Mouse (Mus musculus): Measurements from ENCODE around the gene Olfr548-ps1. TPM values are rescaled to one million over a fixed set of nuclear protein-coding genes. Genes with fewer than 3 reads are reported as not detected.

Gene Olfr548-ps1
- polyA plus RNA-seq, 1 experiment: not detected

DNA sequence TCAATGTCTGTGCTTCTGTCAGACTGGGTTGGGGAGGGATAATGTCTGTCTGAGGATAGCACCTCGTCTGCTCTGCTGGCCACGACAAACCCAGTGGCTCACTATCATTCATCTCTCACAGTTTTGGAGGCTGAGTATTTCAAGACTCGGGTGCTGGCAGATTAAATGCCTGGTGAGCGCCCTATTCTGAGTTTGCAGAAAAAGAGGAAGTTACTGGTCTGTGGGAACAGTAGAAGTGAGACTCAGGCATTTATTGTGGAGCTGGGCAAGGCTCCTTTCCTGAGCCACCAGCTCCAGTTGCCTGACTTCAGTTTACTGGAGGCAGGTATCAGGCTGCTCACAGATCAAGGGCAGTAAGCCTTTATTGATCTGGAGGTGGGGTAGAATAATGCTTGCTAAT is 26.6 kb upstream of the Olfr548-ps1 start:
- Histone ChIP-seq H3K4me3 (ENCODE audit: insufficient read depth, low read length) (no peak overlapping the region), H3K4me1 (ENCODE audit: control insufficient read depth, insufficient read depth, low read length) (no peaks in the 10 kb centered on the region; the same call in 1 of the 2 replicates), H3K27ac (ENCODE audit: insufficient read depth, low read length) (no peak overlapping the region)
- TF ChIP-seq POLR2A (IDR thresholded peaks at IDR 0.05; ENCODE audit: low read depth, low read length) (no peak), CTCF (IDR thresholded peaks at IDR 0.05; ENCODE audit: borderline replicate concordance, insufficient read depth, low read length) (no peak)

DNA sequence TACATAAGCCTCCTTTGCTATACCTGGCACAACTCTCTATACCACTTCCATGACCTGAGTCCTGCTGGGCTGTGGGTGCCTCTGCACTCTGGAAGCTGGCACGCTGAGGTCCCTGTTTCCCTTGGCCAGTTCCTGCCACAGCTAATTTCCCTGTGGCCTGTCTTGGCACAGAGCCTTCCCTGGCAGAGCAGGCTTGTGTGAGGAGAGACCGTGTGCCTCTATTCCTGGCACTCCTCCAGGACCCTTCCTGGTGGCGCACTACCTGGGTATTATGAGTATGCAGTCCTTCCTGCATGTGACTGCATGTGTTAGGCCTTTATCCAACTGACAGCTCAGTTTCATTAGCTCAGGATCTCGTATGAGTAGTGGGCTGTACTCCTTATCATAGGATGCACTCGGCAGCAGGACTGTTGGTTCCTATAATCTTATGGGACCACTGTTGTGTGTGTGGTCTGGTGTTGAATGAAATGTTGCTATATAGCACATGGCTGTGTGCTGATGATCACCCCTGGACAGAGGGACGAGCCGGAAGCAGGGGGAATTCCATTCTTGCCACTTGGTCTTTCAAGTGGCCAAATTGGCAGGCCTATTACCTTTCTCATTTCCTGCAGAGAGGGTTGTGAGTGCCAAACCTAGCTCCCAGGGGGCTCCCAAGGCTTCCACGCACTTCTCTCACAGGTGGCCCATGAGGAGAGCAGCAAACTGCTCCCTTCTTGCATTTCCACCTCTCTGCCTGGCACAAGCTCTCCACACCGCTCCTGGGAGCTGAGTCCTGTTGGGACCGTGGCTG is 24.2 kb upstream of the Olfr548-ps1 start:
- H3K27ac ChIP-seq (ENCODE audit: insufficient read depth, low read length): no peak overlapping the region
- no peak overlapping the region for H3K4me3 ChIP-seq (ENCODE audit: insufficient read depth, low read length)
- TF ChIP-seq CTCF (IDR thresholded peaks at IDR 0.05; ENCODE audit: borderline replicate concordance, insufficient read depth, low read length) (no peak), POLR2A (IDR thresholded peaks at IDR 0.05; ENCODE audit: low read depth, low read length) (no peak)
- no peaks in the 10 kb centered on the region; the same call in 1 of the 2 replicates for H3K4me1 ChIP-seq (ENCODE audit: control insufficient read depth, insufficient read depth, low read length)

GRCm38 (mm10) chr7:102517051-102517335 is 23.7 kb upstream of the Olfr548-ps1 start:
- TF ChIP-seq POLR2A (IDR thresholded peaks at IDR 0.05; ENCODE audit: low read depth, low read length): no peak
- no peak for TF ChIP-seq CTCF (IDR thresholded peaks at IDR 0.05; ENCODE audit: borderline replicate concordance, insufficient read depth, low read length)
- H3K4me1 ChIP-seq (ENCODE audit: control insufficient read depth, insufficient read depth, low read length): no peaks in the 10 kb centered on the region; the same call in 1 of the 2 replicates
- no peak overlapping the region for H3K4me3 ChIP-seq (ENCODE audit: insufficient read depth, low read length)
- no peak overlapping the region for H3K27ac ChIP-seq (ENCODE audit: insufficient read depth, low read length)

- no peak for TF ChIP-seq CTCF (IDR thresholded peaks at IDR 0.05; ENCODE audit: borderline replicate concordance, insufficient read depth, low read length)
- no peak for TF ChIP-seq POLR2A (IDR thresholded peaks at IDR 0.05; ENCODE audit: low read depth, low read length)
- no peak overlapping the region for H3K4me3 ChIP-seq (ENCODE audit: insufficient read depth, low read length)
- H3K27ac ChIP-seq (ENCODE audit: insufficient read depth, low read length): no peak overlapping the region
- H3K4me1 ChIP-seq (ENCODE audit: control insufficient read depth, insufficient read depth, low read length): no peaks in the 10 kb centered on the region
Observed at GRCm38 (mm10) chr7:102529052-102529451, 11.6 kb upstream of the Olfr548-ps1 start.

GRCm38 (mm10) chr7:102534449-102534848 is 6.2 kb upstream of the Olfr548-ps1 start, which contains the start of gene Olfr547:
Gene Olfr547, plus strand, starts transcription at chr7:102534749.
- H3K27ac ChIP-seq (ENCODE audit: insufficient read depth, low read length): no peak within 1 kb of the TSS
- no peak for TF ChIP-seq POLR2A (IDR thresholded peaks at IDR 0.05; ENCODE audit: low read depth, low read length)
- TF ChIP-seq CTCF (IDR thresholded peaks at IDR 0.05; ENCODE audit: borderline replicate concordance, insufficient read depth, low read length): no peak
- no peaks in the 10 kb centered on the region for H3K4me1 ChIP-seq (ENCODE audit: control insufficient read depth, insufficient read depth, low read length)

GRCm38 (mm10) chr7:102541251-102541650 is 555 bp downstream of the Olfr548-ps1 start:
- Histone ChIP-seq H3K4me3 (ENCODE audit: insufficient read depth, low read length) (no peak overlapping the region), H3K27ac (ENCODE audit: insufficient read depth, low read length) (no peak overlapping the region), H3K4me1 (ENCODE audit: control insufficient read depth, insufficient read depth, low read length) (no peaks in the 10 kb centered on the region)
- TF ChIP-seq POLR2A (IDR thresholded peaks at IDR 0.05; ENCODE audit: low read depth, low read length) (no peak), CTCF (IDR thresholded peaks at IDR 0.05; ENCODE audit: borderline replicate concordance, insufficient read depth, low read length) (no peak)

More at GRCm38 (mm10) chr7:102534449-102534848, 6.2 kb upstream of the Olfr548-ps1 start, which contains the start of gene Olfr547:
- H3K4me3 ChIP-seq (ENCODE audit: insufficient read depth, low read length): no peak within 1 kb of the TSS

DNA sequence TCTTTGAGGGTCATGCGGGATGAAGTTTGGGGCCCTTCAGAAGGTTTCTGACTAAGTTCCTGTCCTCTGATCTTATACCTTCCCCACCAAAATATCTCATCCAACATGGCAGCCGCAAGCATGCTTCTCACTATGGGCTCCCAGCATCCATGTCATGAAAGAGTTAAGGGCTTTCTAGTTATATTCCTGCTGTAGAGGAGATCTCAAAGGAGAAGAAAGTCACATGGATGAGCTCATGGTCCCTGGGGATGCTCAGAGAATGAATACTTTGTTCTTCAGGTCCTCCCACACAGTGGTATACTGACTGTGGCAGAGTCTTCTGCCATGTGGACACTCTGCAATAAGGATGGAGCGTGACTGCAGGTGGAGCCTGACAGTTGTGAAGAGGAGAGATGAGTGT is 8.9 kb downstream of the Olfr548-ps1 start, which contains the start of gene Olfr549:
TSS of gene Olfr549 (plus strand) at position 301 of the 400 bp plus-strand sequence.
- Histone ChIP-seq H3K4me3 (ENCODE audit: insufficient read depth, low read length) (no peak within 1 kb of the TSS), H3K4me1 (ENCODE audit: control insufficient read depth, insufficient read depth, low read length) (no peaks in the 10 kb centered on the region), H3K27ac (ENCODE audit: insufficient read depth, low read length) (no peak within 1 kb of the TSS)
- TF ChIP-seq POLR2A (IDR thresholded peaks at IDR 0.05; ENCODE audit: low read depth, low read length): no peak
- TF ChIP-seq CTCF (IDR thresholded peaks at IDR 0.05; ENCODE audit: borderline replicate concordance, insufficient read depth, low read length): no peak

DNA sequence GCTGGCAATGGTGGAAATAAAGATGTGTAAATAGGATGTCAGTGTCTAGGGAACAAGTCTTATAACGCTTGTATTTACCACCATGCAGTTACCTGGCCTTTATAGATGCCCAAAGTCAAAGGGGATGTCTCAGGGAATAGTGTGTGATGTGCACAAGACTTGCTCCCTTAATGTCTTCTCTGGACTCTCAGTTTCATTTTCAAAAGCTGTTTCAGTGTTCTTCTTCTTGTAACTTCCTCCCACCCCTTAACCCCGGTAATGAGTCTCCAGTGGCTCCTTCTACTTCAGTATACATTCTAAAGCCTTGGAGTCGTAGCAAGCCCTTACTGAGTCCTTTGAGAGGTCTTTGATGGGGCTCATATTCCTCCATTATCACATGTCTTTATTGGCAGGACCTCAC is 12.6 kb downstream of the Olfr548-ps1 start:
- no peaks in the 10 kb centered on the region for H3K4me1 ChIP-seq (ENCODE audit: control insufficient read depth, insufficient read depth, low read length)
- no peak overlapping the region for H3K27ac ChIP-seq (ENCODE audit: insufficient read depth, low read length)
- H3K4me3 ChIP-seq (ENCODE audit: insufficient read depth, low read length): no peak overlapping the region
- no peak for TF ChIP-seq CTCF (IDR thresholded peaks at IDR 0.05; ENCODE audit: borderline replicate concordance, insufficient read depth, low read length)
- TF ChIP-seq POLR2A (IDR thresholded peaks at IDR 0.05; ENCODE audit: low read depth, low read length): no peak

DNA sequence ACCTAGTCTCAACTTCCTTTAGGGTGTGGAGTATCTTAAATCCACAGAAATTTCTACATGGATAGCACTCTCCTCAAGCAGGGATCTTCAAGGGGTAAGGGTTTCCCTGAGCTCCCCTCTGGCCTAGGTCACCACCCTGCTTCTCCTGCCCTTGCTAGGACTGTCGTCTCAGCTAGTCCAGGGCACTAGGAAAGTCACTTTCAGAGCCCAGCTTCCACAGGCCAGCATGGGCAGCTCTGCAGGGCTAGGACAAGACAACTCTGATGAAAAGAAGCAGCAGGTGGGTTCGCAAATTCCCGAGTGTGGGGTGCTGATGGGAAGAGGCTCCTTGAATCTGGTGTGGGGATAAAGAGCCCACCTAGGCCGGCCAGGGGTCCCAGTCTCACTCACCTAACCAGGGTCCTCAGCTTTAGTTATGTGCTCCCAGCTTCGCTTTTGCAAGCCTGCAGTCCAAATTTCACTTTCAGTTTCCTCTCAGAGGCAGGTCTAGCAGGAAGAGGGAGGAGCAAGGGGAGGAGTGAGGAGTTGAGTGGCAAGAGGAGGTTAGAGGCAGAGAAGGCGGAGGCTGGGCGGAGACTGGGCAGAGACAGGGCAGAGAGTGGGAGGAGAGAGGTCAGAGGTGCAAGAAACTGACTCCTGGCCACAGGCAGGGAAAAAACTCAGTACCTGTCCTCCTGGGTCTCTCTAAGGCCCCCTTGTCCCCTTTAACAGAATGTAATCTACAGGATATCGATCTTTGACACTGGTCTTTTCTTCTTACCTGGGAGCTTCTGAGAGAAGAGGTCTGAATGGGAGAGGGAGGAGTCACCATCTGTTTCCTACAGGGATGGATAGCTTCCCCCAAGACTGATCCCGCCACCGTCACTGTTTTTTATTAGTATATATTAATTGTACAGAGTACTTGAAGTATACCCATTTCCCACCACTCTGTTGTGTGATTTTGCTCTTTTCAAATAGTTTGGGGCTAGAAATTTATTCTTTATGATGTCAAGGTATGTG is 24.6 kb downstream of the Olfr548-ps1 start, which contains the start of gene Trim21:
TSS of gene Trim21 (minus strand) at position 488 of the 999 bp plus-strand sequence.
- H3K27ac ChIP-seq (ENCODE audit: insufficient read depth, low read length): no peak within 1 kb of the TSS
- TF ChIP-seq CTCF (IDR thresholded peaks at IDR 0.05; ENCODE audit: borderline replicate concordance, insufficient read depth, low read length) (no peak), POLR2A (IDR thresholded peaks at IDR 0.05; ENCODE audit: low read depth, low read length) (peak; percentile 68)
- H3K4me1 ChIP-seq (ENCODE audit: control insufficient read depth, insufficient read depth, low read length): peaks cover 3% of the 10 kb centered on the region; the same call in 1 of the 2 replicates
- peak within 1 kb of the TSS; percentile 87 for H3K4me3 ChIP-seq (ENCODE audit: insufficient read depth, low read length)

Data from embryonic fibroblast, embryonic 13.5 days (primary cell).